Mouse (Mus musculus): Measurements from ENCODE around the gene Cdt1.

Cdt1 gene

DNA sequence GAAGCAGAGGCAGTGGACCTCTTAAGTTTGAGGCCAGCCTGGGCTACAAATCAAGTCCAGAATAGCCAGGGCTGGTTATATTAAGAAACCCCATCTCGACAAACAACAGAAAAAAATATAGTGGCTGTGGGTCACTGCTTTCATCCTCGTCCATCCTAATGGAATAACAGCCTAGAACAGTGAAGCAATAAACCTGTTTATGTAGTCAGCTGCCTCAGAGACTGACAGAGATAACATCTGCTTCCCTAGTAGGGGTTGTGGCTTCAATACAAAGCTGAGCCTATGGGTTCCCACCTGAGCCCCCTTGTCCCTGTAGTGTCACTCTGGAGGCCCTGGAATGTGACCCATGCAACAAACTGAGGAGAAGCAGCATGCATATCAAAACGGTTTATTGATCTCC lies 6.4 kb downstream of the Cdt1 start:
- DNase-seq (ENCODE audit: low spot score) = peak; percentile 53

DNA sequence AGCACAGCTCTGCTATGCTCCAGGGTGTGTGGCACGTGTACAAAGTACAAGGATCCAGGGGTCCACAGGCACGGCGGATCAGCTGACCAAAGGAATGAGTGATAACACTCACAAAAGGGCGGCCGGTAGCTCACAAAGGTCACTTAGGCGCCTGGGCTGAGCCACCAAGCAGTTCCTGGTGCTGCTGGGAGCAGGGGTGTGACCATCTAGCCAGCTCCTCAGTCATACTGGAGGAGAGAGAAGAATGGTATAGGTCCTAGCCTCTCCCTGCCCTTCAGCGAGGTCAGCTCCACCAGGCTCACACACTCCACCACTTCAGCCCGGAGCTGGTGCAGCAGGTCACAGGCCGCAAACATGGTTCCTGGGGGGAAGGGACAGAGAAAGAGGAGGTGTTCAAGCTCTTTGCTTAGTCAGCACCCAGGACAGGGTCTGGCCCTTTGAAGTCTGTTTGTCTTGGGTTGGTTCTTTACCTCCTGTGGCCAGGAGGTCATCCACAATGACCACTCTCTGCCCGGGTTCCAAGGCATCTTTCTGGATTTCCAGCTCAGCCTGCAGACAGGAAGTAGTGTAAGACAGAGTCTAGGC lies 6.9 kb downstream of the Cdt1 start:
- peak; percentile 45 for DNase-seq (ENCODE audit: low spot score)

DNA sequence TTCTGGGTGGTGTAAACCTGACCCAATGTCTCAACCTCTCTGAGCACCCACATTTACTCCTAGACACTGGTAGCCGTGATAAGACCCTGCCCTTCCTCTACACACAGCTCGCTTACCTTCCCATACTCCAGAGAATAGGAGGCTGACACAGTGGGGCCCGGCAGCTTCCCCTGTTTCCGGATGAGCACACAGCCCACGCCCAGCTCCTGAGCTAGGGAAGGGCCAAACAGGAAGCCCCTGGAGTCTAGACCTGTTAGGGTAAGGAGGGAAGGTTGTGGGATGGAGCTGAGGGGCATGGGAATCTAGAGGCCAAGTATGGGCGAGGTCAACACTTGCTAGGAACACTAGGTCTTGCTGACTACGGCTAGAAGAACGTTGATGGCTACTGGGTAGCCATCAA lies 7.5 kb downstream of the Cdt1 start:
- no peak for DNase-seq (ENCODE audit: low spot score)

DNA sequence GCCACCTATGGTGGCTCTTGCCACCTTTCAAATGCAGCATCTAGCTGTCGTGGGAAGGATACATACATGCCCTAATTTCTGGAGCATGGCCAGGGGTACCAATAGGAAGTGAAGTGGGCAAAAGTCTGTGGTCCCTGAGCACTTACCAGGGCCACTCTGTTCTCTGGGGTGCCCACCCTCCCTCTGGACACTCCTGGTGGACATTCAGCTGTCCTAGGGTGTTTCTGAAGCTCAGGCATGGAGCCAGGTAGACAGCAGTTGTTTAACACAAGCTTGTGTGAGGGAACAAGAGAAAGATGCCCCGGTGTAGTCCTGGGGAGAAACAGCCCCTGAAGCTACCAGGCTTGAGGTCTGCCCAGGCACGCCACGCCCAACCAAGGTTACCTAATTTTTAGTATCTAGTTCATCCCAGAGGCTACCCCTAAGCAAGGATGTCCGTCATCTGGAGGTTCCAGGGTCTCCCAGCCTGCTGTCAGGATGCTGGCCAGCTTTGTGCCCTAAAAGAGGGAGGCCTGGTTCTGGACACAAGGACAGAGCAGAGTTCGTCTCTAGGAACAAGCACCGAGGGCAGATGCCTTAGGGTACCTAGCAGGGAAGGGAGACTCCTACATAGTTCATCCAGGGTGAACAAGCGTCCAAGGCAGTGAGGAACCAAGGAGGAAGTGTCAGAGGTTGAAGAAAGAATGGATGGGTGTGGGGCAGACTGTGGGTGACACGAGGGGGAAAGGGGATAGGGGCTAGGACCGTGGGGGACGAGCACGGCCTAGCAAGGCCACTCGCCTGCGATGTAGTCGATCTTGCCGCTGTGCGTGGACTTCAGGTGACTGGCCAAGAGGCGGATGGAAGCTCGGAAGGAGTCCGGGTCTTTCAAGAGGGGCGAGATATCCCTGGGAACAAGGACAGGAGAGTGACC lies 8.2 kb downstream of the Cdt1 start:
- DNase-seq (ENCODE audit: low spot score) = peak; percentile 50

DNA sequence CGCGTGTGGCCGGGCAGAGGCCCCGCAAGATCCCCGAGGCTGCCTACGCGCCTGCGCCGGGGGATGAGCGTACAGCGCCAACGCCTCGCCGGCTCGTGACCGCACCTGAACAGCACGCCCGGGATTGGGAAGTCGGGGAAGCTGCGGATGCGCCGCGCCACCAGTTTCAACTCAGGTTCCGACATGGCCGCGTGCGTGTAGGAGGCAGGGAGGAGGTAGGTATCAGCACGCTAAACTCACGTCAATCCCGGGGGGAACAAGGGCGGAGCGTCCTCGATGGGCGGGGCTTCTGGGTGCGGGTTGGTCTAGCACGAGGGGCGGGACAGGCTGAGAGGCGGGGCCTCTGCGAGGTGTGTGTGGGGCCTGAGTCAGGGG lies 8.8 kb downstream of the Cdt1 start, which contains the start of gene Aprt:
TSS of gene Aprt (minus strand) at position 262 of the 375 bp plus-strand sequence.
- DNase-seq (ENCODE audit: low spot score) = peak; percentile 98

DNA sequence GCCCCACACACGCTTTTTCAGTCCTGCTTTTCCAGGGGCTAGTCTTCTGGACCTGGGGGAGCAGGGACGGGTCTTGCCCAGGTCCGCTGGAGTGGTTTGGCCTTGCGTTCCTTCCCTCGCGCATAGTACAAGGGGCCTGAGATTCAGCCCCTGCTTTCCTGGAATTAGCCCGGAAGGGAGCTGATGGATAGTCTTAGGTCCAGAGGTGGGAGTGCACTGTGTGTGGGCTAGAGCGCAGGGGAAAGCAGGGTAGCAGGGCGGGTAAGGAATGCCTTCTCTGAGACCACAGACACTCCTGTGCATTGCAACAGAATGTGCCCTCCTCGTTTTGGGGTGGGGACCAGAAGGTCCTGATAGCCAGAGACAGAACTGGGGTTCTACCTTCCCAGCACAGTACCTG lies 9.3 kb downstream of the Cdt1 start:
- DNase-seq (ENCODE audit: low spot score) = no peak

DNA sequence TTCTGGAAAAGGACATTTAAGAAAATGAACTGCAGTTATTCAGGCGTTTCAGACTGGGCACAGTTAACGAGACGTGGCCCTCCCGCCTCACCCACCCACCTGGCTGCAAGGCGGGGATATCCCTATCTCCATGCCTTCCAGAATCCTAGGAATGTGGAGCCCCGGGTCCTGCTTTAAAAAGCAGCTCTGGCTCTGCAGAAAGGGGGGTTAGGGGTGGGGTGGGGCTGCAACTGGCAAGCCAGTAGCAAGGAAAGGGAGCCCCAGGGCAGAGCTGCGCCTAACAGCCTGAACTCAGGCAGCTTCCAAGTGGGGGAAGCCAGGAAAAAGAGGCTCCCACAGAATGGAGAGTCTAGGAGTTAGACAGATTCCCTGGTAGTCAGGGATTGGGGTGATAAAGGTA lies 11.4 kb downstream of the Cdt1 start:
- no peak for DNase-seq (ENCODE audit: low spot score)

DNA sequence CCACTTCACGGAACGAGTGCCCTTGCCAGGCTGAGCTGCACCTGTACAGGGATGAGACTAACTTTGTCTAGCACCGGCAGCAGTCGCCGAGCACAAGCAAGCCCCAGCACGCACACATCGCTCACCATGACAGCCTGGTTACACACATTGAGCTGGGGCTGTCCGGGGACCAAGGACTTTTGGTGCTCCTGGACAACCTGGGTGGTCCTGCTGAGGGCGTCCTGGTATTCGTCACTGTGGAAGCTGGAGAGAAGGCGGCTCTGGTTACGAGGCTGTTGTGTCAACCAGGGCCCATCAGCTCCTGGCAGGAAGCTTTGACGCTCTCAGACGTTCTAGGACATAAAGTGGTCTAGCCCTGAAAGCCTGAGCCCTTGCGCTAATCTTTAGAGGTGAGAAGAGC lies 13.1 kb downstream of the Cdt1 start:
- no peak for DNase-seq (ENCODE audit: low spot score)

DNA sequence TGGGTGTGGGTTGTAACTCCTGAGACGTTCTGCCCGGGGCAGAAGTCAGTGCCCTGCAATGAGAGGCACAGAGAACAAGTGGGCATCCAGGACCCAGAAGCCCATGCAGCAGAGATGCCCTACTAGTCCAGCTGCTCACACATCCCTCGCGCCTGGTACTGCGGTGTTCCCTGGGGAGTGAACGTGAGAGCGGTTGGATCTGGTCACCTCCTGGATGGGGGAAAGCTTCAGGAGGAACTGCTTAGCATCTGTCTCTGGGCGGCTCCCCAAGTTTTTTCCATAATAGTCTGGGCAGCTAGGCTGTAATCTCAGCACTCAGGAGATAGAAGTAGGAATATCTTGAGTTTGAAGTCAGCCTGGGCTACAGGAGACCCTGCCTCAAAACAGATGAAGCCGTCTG lies 17.2 kb downstream of the Cdt1 start:
- DNase-seq (ENCODE audit: low spot score) = peak; percentile 93

DNA sequence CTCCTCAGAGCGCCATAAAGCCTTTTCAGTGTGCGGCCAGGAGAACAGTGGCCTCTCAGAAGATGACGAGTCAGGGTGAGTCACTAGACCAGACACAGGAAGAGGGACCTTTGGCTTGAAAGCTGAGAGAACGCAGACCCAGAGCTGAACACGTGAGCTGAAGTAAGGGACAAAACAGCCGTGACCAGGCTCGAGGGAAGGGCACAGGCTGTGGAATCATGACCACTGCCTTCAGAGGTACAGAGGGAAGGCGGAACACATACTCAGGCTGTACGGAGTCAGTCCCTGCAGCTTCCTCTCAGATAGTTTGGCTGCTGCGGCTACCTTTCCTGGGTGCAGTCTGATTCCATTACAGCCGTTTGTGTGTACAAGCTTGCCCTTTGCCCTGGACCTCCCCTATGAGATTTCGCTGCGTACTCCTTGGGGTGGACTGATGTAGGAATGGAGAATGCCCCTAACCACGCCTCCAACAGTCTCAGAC lies 17.6 kb downstream of the Cdt1 start:
- DNase-seq (ENCODE audit: low spot score) = peak; percentile 97

DNA sequence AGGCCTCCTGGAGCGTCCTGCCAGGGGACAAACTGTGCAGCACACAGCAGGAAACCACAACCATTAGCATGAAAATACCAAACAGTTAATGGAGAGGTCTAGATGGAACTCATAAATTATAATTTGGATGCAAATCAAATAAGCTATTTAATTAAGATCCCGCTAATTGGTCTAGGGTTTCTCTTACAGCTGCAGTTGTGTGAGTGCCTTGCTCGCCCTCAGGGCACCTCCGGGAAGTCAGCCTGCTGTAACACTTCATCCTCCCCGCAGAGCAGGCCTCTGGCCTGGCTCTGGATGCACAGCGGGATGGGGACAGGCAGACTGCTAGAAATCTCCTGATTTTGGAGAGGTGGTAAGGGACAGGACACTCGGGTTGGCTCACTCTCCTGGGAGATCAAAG lies 18.4 kb downstream of the Cdt1 start:
- peak; percentile 64 for DNase-seq (ENCODE audit: low spot score)

DNA sequence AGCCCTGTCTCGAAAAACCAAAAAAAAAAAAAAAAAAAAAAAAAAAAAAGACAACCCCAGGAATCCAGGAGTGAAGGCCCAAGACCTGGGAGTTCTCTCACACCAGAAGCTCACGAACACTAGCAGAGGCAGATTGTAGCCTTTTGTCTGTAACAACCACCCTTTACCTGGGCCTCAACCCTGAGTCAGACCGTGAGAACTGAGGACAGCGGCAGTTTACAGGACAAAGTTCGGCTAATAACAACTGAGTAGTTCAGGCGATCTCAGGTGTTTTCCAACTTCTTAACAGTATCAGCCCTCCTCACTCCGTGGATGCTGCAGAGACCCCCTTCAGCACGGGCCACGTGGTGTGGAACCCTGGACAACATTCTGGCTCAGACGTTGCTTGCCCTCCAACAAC lies 18.9 kb downstream of the Cdt1 start:
- DNase-seq (ENCODE audit: low spot score) = no peak

DNA sequence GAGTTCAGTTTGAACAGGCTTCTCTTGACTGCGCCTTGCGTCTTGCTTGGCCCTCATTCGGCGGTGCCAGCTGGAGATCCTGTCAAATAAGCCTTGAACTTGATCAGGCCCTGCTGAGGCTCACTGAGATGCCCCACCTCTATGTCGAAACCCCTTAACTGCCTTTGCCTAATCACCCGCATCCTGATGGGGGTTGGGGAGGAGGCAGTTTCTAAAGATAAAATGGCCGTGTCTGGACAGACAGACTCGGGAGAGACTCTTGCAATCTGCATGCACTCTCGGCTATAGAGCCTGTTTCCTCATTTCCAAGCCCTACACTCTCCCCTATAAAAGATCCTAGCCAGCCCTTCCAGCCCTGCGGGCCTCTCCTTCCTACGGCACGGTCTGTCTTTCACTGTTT lies 25.4 kb downstream of the Cdt1 start:
- DNase-seq (ENCODE audit: low spot score) = no peak

DNA sequence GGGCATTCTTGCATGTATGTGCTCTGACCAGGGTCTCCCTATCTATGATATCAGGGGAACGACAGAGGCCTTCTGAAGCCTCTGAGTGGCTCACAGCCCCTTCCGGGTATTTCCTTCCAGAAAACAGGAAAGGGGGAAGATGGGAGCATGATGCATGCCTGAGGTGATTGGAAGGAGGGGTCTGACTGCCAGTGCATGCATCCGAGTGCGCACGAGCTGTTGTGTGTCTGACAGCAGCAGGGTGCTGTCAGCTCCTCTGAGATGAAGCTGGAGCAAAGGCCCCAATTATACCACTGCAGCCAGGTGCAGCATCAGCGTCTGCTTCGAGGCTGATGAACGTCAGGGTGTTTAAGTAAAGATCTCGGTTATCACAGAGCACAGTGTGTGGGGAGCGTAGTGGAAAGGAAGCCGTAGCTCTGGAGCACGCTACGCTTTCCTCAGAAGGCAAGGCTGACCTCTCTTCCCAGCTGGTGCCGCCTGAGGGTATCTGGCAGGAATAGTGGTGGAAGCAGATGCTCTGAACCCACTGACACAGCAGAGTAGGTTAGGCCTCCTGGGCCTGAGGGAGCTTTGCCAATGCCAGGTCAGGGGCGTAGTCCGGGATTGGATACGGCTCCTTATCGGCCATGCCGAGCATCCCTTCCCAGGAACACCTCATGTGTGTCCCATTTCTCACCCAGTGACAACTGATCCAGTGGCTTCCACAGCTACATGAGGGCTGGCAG lies 26.1 kb downstream of the Cdt1 start:
- DNase-seq (ENCODE audit: low spot score) = no peak

DNA sequence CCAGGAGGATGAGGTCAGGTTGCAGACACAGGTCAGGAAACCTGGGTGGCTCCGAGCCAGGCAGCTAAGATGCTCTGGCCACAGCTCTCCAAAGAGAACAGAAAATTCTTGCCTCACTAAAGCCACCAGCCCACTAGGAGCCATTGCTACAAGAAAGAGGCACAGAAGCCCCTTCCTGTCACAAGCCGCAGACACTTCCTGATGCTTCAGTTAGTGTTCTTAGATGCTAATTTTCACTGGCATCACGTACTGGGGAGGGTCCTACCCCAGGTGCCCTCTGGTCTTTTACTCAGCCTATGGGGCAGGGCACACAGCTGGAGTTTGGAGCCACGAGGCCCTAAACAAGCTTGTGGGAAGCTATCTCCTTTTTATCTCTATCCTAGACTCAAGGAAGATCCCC lies 28.2 kb downstream of the Cdt1 start:
- DNase-seq (ENCODE audit: low spot score) = no peak

DNA sequence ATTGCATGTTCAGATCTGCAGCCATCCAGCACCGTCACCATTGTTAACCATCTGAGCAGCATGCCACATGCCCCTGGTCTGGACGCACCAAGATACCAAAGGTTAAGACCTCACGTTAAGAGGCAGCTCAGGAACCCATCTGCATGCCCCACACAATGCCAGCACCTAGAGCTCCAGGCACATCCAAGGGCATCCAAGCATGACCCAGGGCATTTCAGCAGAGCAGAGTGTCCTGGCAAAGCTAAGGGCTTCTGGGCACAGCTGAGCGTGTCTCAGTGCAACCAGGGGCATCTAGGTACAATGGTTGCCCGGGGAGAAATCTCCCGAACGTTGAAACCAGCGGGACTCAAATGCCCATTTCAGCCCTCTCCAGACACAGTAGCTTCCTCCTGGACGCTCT lies 32.9 kb downstream of the Cdt1 start:
- no peak for DNase-seq (ENCODE audit: low spot score)

DNA sequence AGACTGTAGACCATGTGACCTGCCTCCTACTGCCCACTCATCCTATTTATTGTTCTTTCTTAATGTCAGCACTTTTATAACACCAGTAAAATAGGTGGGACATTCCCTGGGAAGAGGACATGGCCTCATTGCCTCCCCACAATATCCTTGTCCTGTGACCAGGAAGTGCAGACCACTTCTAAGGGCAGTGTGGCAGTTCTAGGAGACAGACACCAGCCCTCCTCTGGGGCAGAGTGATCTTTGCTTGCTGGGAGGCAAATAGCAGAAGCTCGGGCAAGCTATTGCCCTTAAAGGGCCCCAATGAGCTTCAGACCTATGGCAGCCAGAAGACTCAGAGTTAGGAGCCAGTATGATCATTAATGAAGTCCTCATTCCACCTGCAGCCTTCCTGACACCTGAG lies 36.8 kb downstream of the Cdt1 start:
- DNase-seq (ENCODE audit: low spot score) = no peak

DNA sequence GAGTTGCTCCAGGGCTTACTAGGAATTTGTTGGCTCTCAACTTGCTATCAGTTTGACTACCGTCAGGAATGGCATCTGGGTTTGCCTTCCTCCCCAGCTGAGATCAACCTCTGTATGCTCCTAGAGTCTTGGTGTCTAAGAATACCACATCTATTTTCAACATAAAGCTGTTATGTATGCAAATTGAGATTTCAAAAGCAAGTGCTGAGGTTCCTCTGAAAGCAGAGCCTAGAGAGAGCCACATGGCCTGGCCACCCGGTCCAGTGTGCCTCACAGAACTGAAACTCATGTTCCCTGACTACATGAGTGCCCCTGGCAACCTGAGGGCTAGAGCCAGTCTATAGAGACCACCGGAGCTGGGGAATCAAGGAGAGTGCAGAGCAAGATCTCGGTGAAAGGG lies 37.6 kb downstream of the Cdt1 start:
- DNase-seq (ENCODE audit: low spot score) = no peak

DNA sequence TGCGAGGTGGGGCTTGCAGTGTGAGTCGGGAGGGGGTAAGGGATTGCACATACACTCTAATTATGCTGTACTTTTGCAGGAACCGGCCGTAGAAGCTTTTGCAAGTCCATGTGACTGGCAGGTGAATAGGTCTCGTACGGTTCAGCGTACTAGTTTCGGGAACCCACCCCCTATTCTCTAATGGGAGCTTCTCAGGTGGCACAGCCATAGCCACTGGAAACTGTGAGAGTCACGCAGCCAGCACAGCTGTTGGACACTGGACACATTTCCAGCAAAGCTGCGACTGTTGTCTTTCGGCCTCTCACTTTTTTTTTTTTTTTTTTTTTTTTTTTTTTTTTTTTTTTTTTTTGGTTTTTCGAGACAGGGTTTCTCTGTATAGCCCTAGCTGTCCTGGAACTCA lies 39.0 kb downstream of the Cdt1 start:
- no peak for DNase-seq (ENCODE audit: low spot score)

DNA sequence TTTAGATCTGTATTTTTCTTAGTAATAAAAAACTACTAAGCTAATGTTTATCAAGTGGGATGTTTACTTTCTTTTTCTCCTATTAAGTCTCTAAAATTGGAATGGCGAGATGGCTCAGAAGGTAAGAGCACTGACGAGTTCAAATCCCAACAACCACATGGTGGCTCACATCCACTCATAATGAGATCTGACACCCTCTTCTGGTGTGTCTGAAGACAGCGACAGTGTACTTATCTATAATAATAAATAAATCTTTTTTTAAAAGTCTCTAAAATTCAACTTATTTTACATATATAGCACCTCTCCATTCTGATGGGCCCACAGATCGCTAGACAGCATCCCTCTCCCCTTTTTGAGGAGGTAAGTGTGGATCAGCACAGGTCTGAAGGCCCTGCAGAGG lies 42.4 kb downstream of the Cdt1 start:
- no peak for DNase-seq (ENCODE audit: low spot score)

DNA sequence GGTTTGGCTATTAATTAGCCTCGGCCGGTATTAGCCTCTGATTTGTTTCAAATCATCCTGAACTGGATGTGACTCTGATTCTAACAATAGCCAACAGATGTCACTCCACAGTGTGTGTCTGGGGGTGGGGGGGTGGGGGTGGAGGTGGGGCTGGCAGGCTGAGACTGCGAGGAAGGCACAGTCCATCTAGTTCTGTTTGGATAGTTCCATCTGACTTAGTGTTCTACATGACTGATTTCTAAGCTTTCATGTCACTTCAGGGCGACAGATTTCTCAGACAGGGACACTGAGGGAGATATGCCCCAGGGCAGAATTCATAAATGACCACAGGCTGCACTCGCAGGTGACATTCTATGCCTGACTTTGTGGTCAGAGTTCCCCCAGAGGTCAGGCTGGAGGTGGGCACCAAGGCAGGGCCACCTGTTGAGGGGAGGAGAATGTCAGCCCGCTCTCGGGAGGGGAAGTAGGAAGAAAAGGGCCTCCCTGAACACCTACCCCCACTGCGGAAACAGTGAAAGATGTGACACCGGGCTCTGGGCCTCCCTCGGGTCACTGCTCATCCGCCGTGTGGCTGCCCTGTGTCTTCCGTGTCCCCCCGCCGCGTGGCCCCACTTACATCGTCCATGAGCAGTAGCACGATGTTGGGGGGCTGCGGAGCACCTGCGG lies 42.9 kb downstream of the Cdt1 start:
- peak; percentile 61 for DNase-seq (ENCODE audit: low spot score)

All from MN1 (cell line).